Mouse (Mus musculus): Measurements from ENCODE around the gene Smpd4.

Smpd4 gene

DNA sequence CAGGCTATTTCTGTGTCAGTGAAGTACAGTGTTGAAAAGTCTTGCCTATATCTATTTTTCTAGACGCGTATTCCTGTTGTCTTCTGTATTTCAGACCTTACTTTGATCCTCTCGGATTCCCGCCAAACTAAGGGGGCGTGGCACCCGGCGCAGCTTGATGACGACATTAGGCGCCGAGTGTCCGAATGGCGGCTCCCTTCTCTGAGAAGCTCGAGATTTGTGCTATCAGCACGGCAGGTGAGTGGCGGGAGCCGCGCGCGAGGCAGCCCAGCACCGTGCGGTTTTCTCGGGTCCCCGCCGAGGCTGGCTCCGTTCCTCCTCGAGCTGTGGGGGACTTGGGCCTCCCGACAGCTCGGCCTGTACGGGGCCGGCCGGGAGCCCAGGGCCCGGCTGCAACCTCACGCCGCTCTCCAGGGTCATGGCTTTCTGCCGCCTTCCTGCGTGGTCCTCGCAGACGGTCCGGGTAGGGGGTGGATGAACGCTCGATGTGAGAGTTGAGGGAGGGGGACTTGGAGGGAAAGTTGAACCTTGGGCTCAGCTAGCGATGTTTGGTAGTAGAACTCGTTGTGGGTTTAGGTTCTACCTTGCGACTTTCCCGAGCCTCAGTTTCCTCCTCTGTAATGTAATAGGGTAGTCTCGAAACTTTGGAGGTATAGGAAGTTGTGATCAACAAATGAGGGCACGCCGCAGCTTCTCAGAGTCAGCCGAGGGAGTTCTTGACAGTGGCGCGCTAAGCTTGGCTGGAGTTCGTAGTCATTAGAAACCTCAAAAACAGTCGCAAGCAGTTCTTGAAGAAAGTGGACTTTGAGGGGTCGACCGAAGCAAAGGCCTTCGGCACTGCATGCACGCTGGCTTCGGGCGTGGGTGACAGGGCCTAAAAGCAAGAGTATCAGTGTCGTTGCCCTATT lies at the start of gene Smpd4:
Gene Smpd4, plus strand, starts transcription at position 157 of the 908 bp plus-strand sequence.
- peak; percentile 94 for DNase-seq

DNA sequence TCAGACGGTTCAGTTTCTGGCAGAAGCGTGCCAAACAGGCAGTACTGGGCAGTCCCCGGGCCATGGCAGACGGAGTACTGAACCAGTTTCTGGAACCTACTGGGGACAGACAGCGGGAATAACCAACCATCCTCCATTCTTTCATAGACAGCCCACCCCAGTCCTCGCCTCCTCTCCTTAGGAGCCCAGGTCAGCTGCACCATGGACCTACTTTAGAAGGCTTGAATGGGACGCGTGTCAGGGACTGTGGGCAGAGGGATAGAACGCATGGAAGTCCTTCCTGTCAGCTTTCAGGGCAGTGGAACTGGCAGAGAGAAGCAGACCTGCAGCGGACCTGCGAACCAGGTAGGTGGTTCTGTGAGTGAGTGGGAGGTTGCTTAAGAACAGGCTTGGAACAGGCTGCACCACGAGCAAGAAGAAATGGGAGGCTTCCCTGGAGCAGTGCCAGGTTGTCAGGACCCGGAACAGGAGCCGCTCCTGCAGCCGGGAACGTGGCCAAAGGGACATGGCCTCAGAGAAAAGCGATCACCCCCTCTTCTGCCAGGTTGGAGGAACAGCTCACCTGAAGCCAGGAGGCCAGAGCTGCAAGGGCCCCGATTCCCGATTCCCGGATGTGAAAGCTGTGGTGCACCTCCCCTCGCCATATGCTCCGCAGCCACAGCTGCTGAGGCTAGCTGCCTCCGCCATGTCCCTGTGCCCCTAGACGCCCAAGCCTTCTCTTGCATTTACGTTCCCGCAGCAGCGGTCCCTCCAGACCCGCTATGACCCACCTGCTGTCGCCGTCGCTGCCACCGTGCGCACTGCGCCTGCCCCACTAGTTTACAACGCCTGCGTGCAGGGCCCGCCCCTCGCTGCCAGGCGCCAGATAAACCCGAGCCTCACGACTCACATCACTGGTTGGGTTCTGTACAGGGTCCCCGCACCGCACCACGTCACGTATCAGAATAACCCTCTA lies 43.0 kb upstream of the Smpd4 start:
- peak; percentile 75 for DNase-seq

DNA sequence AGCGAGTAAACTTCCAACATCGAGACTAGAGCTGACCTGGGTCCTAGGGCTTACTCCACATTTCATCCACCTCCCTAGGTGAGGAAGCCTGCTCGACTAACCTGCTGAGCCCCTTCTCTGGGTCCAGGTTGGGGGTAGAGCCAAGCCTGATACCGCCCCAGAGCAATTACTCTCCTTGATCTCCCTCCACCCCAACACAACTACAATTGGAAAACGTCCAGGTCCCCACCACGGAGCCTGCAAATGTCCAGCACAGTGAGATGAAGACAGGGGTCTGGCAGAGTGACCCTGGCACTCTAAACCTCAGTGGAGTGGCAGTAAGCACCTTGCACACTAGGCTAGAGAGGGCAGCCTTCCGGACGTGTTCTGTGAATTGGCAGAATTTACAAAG lies 42.3 kb upstream of the Smpd4 start:
- no peak for DNase-seq

DNA sequence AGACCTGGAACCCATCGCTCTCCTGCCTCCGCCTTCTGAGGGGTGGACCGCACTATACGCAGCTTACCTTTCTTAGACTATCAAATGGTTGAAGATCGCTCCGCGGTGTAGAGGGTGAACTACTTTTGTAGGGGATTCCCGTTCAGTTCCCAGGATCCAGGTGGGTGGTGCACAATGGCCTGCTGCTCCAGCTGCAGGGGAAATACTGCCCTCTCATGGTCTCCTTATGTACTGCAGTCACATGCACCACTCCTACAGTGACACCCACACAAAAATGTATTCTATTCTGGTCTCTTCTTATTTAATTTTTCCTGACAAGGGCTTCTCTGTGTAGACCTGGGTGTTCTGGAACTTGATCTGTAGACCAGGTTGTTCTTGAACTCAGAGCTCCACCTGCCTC lies 36.1 kb upstream of the Smpd4 start, which contains the start of gene Slc7a4:
Gene Slc7a4, minus strand, starts transcription at position 151 of the 400 bp plus-strand sequence.
- DNase-seq, result peak; percentile 37

DNA sequence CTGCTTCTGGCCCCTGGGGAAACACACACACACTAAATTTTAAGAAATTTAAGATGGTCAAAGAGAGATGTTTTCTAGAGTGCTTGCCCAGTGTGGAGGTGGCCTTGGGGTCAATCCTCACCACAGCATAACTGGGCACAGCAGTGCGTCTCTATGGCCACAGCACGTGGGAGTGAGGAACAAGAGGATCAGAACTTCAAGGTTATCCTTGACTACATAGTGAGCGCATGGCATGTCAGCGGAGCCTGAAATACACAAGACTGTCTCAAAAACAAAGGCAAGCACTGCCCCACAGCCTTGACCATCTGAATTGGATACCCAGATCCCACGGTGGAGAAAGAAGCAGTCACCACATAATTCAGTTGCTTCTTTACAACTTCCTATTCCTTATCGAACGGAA lies 34.6 kb upstream of the Smpd4 start:
- DNase-seq, result no peak

DNA sequence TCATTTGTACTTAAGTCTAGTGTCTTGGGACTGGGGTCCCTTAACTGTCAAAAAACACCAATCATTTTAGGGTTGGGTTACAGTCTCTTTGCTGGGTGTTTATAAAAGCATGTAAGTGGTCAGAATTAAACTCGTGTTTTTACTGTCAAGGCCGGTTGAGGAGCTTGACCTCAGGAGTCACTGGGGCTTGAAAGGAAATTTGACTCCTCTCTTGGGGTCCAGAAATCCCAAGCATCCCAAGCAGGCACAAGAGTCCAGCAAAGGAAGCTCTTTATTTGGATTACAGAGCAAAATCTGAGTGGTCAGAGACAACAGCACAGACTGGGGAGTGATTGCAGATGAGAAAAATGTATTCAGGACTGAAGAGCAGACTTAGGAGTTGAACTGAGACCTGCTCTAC lies 28.4 kb upstream of the Smpd4 start:
- DNase-seq, result no peak

DNA sequence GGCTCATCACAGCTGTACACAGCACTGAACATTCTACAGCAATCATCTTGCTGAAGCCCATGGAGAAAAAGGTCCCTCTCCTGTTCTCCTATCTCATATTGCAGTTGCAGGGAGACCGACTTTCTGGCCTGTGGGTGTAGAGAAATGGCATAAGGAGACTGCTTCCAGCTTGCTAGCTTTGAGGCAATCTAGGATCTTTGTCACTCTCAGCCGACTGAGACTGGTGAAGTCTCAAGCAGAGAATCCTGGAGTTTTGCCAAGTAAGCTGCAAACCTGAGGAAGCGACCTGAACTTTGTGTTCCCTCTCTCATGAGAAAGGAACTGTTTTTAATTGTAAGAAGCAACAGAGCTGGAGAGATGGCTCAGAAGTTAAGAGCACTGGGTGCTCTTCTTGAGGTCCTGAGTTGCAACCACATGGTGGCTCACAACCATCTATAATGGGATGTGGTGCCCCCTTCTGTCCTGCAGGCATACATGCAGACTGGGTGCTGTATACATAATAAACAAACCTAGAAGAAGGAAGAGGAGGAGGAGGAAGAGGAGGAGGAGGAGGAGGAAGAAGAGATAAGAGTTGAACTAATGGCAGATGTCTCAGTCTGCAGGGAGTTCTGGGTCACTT lies 18.1 kb upstream of the Smpd4 start:
- no peak for DNase-seq

DNA sequence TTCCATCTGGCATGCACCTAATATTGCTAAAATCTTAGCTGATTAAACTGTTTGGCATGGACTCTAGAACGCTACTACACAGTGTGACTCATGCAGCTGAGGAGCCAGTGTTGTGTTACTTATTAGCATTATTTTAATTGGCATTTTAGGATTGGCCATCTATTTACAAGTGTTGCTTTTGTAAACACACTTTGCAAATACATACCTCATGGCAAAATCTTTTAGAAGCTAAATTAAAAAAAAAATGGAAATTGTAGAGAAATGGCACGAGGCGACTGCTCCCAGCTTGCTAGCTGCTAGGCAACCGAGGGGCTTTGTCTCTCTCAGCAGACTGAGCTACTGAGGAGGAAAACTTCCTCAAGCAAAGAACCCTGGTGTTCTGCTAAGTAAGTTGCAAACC lies 14.2 kb upstream of the Smpd4 start:
- DNase-seq, result no peak

DNA sequence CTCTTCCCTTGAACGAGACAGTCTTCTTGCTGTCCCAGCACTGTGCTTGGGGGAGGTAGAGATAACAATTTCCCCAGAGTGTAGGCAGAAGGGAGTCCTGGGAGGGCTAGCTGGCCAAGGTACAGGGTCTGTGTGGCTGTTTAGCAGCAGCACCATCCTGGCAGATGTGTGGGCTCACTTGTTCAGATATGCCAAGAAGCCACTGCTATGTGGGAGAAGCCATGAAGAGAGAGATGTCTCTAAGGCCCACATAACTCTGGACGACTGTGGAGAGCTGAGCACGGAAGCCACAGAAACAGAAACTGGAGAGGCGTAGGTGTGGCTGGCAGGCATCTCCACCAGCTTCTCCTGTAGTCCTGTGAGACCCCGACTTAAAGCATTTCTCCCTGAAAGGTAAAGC lies 13.5 kb upstream of the Smpd4 start:
- no peak for DNase-seq

DNA sequence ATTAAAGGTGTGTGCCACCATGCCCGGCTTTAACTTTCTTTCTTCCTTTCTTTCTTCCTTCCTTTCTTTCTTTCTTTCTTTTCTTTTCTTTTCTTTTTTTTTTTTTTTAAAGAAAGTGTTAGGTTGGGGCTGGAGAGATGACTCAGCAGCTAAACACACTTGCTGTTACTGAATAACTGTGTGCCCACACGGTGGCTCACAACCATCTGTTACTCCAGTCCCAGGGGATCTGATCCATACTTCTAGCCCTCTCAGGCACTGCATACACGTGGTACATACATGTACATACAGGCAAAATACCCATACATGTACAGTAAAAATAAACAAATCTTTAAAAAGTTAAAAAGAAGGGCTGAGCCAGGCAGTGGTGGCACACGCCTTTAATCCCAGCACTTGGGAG lies 7.8 kb upstream of the Smpd4 start:
- DNase-seq, result no peak

DNA sequence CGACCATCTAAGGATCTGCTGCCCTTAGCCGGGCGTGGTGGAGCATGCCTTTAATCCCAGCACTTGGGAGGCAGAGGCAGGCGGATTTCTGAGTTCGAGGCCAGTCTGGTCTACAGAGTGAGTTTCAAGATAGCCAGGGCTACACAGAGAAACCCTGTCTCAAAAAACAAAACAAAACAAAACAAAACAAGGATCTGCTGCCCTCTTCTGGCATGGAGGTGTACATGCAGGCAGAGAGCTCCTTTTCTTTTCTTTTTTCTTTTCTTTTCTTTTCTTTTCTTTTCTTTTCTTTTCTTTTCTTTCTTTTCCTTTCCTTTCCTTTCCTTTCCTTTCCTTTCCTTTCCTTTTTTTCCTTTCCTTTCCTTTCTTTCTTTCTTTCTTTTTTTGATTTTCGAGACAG lies 4.4 kb upstream of the Smpd4 start:
- peak; percentile 7 for DNase-seq

DNA sequence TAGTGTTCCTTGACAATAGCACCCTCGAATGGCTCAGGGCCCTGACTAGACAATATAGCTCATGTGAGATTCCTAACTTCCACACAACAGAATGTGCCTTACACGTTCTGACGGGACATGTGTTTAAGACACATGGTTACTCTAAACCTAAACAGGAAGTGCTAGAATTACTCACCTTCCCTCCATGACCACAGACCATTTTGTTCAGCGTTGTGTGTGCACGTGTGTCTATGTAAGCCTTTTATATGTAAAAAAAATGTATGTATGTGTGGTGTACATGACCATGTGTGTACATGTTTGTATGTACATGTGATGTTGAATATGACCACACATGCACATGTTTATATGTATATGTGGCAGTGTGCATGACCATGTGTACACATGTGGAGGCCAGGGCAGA lies 2.9 kb upstream of the Smpd4 start:
- DNase-seq, result no peak

DNA sequence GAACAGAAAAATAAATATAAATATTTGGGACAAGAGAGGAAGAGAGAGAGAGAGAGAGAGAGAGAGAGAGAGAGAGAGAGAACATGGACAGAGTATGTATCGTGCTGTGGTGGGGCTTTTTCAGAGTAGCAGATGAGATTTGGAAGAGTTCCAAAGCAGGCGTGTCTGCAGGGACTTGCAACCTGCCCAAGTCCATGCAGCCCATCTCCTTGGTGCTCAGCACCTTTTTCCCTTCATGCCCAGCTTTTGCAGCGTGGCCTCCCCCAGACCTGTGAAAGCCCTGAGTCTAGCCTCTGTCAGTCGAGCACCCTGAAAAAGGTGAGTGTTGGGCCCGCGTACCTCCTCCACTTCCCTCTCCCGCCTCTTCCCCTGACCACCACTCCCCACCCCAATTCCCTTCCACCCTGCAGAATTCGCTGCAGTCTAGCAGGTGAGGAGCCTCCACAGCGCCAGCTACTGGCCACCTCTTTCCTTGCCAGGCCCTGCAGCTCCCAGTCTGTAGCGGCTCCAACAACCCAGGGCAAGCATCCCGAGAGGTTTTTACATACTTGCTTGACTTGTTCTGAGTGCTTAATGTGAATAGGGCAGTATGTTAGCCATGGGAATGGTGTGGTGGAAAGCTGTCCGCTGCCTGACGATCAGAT lies 1.1 kb upstream of the Smpd4 start:
- DNase-seq, result peak; percentile 48

DNA sequence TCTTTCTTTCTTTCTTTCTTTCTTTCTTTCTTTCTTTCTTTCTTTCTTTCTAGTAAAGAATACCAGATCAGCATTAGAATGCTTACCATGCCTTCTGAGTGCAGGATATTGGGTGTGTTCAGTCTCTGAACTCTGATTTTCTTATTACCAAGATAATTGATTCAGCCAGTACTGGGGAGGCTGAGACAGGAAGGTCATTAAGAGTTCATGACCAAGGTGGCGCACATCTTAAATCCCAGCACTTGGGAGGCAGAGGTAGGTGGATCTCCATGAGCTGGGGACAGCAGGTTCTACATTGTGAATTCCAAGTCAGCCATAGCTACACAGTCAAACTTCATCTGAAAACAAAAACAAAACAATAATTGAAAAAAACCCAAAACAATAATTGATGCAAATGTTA lies 2.8 kb downstream of the Smpd4 start:
- DNase-seq, result no peak

DNA sequence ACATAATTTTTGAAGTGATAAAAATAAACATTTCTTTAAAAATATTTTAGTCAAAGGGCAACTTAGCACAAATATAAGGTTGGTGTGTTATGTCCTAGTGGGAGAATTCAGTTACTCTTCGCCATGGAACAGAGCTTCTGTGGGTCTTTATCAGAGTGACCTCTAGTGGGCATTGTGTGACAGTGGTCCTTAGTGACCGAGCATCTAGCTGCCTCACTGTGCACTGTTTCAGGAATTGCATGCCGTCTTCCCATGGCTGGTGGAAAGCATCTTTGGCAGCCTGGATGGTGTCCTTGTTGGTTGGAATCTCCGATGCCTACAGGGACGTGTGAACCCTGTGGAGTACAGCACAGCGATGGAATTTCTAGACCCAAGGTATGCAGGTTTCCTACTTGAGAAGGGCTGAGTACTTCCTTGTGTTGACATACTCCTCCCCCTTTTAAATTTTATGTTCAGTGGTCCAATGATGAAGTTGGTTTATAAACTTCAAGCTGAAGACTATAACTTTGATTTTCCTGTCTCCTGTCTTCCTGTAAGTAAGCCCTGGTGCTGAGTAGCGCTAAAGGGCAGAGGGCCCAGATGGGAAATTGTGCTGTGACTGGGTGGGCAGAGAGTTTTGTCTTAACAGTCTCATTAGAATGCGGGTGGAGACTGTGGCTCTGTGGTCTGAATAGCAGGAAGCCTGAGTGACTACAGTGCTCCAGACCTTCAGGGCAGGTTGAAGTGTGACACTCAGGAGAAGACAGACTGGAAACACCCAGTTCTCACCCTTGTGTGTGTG lies 6.5 kb downstream of the Smpd4 start:
- no peak for DNase-seq

DNA sequence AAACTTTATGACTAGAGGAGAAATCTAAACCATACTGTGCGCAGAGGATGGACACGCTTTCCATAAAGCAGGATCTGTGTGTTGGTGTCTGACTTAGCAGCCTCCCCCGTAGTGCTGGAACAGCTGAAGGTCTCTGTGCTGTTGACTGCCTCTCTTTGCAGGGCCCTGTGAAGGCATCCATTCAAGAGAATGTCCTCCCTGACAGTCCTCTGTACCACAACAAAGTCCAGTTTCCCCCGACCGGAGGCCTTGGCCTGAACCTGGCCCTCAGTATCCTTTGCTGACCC lies 7.1 kb downstream of the Smpd4 start:
- no peak for DNase-seq

DNA sequence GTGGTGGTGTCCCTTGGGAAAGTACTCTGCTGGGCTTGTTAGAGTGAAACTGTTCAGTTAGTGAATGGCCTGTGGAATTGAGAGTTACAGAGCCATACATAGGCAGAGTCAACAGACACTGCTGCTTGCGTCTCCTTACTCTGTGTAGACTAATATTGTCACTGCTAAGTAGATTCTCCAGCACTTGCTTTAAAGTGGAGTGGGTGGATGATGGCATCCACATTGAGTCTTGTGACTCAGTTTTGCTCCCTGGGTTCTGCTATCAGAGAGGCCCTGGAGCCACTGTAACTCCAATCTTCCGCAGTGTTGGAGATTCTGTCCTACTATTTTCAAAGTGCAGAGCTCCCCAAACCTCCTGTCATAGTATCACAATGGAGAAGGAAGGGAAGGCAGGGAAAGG lies 13.4 kb downstream of the Smpd4 start:
- no peak for DNase-seq

DNA sequence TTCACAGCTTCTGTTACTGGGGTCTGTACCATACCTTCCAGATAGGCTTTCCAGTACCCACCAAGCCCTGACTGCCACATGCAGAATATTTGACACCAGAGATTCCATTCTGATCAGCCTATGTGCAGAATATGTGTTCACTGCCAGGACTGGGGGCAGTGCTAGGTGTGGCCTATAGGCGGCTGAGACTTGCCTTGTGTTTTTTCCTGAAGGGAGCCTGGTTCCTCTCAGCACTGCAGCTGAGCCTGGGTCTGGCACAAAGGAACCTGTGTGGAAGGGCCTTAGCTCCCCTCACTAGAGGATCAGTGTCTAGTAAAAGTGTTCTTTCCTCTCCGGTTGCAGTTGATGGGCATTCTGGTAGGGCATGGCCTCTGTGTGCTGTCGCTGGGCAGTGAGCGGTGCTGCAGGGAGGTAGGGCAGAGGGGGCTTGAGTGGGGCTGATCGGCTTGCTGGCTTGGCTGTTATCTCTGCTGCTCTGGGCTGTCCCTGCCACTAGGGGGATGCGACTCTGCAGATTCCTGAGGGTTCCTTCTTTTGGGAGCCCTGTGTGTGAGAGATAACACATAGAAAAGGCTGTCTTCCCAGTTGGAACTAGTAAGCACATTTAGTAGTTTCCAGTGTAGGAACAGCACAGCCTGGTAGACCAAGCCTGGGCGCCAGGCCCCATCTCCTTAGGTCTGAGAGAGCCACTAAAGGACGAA lies 14.5 kb downstream of the Smpd4 start:
- DNase-seq, result no peak

DNA sequence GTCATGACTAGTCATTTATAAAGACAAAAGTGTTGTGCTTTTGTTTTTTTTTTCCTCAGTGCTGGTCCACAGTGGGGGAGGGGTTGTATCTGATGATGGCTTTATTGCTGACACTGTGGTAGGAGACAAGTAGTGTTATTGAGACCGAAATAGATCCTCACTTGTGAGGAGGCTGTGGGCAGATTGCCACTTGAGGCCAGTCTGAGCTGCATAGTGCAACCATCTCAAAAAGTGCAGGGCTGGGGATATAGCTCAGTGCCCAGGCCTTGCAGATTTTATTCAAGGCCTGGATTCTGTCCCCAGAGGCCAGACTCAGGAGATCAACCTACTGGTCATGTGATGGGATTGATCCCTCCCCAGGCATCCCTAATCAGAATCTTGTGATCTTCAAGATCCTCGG lies 17.8 kb downstream of the Smpd4 start:
- no peak for DNase-seq

DNA sequence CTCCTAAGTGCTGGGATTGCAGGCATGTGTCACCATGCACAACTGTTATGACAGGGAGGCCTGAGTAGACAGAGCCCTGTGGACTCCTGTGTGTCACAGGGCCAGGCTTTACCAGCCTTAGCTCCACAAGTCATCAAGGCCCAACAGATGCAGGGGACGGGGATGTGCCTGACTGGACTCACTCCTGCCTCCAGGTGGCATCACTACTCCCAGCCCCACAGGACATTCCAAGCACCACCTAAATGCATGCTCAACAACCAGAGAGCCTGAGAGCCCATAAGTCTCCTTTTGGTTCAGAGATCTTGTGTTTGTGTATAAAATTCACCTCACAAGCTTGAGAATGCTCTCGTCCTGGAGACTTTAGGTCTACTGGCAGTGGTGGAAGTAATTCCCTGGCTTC lies 18.5 kb downstream of the Smpd4 start:
- DNase-seq, result no peak

DNA sequence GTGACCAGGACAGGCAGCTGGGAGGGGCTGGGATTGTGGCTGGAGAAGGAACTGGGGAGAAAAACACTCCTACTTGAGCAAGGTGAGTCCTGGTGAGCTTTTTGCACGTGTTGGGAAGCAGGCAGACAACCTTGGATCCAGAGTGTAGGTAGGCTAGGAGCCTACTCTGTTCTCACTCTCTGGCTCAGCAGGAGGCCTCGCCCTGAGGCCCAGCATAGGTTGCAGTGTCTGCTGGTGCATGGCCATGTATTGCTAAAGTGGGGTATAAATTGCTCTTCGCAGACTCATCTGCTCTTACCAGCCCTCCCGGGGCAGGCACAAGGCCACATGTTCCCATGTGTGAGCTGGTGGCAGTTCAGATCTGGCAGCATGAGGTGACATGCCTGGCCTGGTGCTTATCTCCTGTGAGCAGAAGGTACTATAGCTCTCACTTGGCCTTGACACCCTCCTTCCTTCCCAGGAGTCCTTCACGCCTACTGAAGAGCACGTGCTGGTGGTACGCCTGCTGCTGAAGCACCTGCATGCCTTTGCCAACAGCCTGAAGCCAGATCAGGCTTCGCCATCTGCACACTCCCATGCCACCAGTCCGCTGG lies 19.0 kb downstream of the Smpd4 start:
- no peak for DNase-seq
